Comparison of ENCODE assay signal across 12 mouse cellular contexts in the genomic region with DNA sequence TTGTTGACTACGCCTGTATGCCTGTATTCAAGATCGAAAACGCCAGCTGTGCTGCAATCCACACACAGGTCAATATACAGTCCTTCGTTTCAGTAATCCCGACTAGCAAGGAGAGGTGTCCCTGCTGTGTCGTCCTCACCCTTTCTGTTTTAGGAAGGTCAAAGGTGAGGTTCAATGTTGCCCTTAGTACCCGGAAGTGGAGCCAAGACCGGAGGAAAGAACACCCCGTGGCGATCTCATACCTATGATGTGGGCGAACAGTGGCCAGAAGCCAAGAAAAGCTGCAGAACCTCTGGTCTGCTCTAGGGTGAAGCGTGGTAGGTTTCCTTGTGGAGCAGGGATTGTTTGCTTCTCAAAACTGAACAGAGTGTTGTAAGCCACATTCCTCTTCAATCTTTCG.
"Had no signal": no experiment of that assay in that cellular context is flagged by ENCODE, and none has a peak within 500 bp of the region (broad histone marks: within the 10 kb centered on the region; RNA-seq: fewer than 3 reads in every experiment).

No protein-coding gene starts in this region.

- H3K27ac ChIP-seq: kidney, embryonic 15.5 days; limb, embryonic 13.5 days; liver, embryonic 14.5 days; stomach, embryonic 15.5 days had no signal

- H3K4me1 ChIP-seq: kidney, embryonic 15.5 days; stomach, embryonic 15.5 days had no signal

- DNase-seq: kidney, adult 2 months; kidney, postnatal 14 days; left cerebral cortex, postnatal 4 days; lung, postnatal 36 days; right cerebral cortex, postnatal 14 days; thymus, postnatal 36 days had no signal

- H3K27me3 ChIP-seq: kidney, embryonic 15.5 days; stomach, embryonic 15.5 days had no signal

- H3K9me3 ChIP-seq: kidney, embryonic 15.5 days; limb, embryonic 13.5 days; stomach, embryonic 15.5 days had no signal

- H3K36me3 ChIP-seq: kidney, embryonic 15.5 days; limb, embryonic 13.5 days; stomach, embryonic 15.5 days had no signal

- H3K9ac ChIP-seq: kidney, embryonic 15.5 days; limb, embryonic 13.5 days; liver, embryonic 14.5 days; stomach, embryonic 15.5 days had no signal

- H3K4me3 ChIP-seq: kidney, embryonic 15.5 days; limb, embryonic 13.5 days; stomach, embryonic 15.5 days had no signal

- ATAC-seq: intestine, embryonic 16.5 days; midbrain, embryonic 16.5 days had no signal

- H3K4me2 ChIP-seq: kidney, embryonic 15.5 days; limb, embryonic 13.5 days; stomach, embryonic 15.5 days had no signal
